Mouse (Mus musculus): ENCODE measurements around the gene Rpusd2. TPM values are rescaled to one million over a fixed set of nuclear protein-coding genes. Genes with fewer than 3 reads are reported as not detected.

Rpusd2 gene
- polyA plus RNA-seq, 1 experiment from 2014 or later, result 6.6 TPM

DNA sequence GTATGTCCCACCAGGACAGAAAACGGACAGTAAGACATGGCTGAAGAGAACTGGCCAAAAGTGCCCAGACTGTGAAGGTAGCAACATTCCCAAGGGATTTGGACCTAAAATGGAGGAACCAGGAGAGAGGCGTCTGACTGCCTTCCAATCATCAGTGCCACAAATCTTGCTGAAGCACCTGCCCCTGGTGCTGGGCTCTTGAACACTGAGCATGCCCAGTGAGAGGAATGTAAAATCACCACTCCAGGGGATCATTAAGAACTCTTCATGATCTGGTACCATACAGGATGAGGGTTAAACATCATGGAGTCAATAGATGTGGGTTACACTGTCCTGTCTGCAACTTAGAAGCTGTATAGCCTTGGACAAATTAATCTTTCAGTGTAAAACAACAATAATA, 10.6 kb downstream of the Rpusd2 start:
- Histone ChIP-seq H3K4me2 (replicated peaks) (no peak overlapping the region), H3K27me3 (replicated peaks) (no peaks in the 10 kb centered on the region), H3K36me3 (0 out of 2 replicates have a peak, but pooled peaks cover 1% of the 10 kb centered on the region), H3K4me3 (no peak overlapping the region), H3K9ac (no peak overlapping the region), H3K4me1 (peaks cover 10% of the 10 kb centered on the region), H3K27ac (no peak overlapping the region), H3K9me3 (no peaks in the 10 kb centered on the region)
- 65% methylated on average over 2 of the region's 2 CpGs for WGBS
- no peak for ATAC-seq (ENCODE audit: low FRiP score, low read depth)

DNA sequence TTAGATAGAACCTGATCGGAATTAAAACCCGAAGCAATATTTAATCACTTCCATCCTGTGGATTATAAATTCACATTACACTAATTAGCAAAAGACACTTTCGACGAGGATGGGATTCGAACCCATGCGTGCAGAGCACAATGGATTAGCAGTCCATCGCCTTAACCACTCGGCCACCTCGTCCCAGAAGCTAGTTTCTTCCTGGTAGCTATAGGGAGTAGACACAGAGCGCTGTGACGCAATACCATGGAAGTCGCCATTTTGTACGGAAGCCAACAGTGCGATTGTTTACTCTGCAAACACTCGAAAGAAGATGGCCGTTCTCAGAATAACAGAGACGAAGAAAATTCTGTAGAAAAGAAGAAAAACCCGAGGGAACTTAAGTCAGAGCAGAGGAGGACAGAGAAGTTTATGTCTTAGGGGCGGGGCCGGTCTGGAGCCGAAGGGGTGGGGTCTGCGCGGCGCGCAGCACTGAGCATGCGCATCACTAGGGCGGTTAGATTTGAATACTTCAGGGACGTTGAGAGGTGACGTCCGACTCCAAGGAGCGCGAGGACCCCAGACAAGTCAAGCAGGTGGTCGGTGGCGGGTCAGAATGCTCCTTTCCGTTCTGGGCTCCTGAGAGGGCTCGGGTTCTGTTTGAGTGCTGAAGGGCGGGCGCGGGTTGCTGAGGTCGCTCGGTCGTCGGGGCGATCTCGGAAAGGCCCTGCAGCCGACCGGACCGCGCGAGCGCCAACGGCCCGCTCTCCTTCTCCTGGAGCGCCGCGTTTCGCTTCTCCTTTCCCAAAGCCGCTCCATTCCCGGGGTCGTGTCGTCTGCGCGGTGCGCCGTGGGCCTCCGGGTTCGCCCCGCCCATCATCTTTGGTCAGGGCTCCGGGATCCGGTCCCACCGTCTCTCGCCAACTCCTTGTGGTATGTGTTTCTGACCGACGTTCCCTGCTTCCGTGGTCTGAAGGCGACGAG, 12.3 kb downstream of the Rpusd2 start, which contains the start of gene Knl1:
Gene Knl1, plus strand, starts transcription at position 471 of the 963 bp plus-strand sequence.
- Histone ChIP-seq H3K9ac (peak within 1 kb of the TSS; percentile 57), H3K9me3 (no peaks in the 10 kb centered on the region), H3K4me3 (peak within 1 kb of the TSS; percentile 72), H3K36me3 (no peaks in the 10 kb centered on the region), H3K27ac (no peak within 1 kb of the TSS; the same call in 1 of the 2 replicates), H3K4me1 (peaks cover 10% of the 10 kb centered on the region), H3K4me2 (replicated peaks) (peak within 1 kb of the TSS; percentile 75), H3K27me3 (replicated peaks) (no peaks in the 10 kb centered on the region)
- ATAC-seq (ENCODE audit: low FRiP score, low read depth), result peak; percentile 96
- under 1% methylated on average over 77 of the region's 77 CpGs for WGBS

- Histone ChIP-seq H3K4me2 (replicated peaks) (peak overlapping the region; percentile 75), H3K4me3 (peak overlapping the region; percentile 72), H3K36me3 (no peaks in the 10 kb centered on the region), H3K27me3 (replicated peaks) (no peaks in the 10 kb centered on the region), H3K27ac (no peak overlapping the region), H3K9ac (peak overlapping the region; percentile 57), H3K4me1 (peaks cover 10% of the 10 kb centered on the region), H3K9me3 (no peaks in the 10 kb centered on the region)
- no peak for ATAC-seq (ENCODE audit: low FRiP score, low read depth)
- WGBS, result 13% methylated on average over 4 of the region's 4 CpGs
Measured at GRCm38 (mm10) chr2:119047849-119048248, 13.3 kb downstream of the Rpusd2 start.

DNA sequence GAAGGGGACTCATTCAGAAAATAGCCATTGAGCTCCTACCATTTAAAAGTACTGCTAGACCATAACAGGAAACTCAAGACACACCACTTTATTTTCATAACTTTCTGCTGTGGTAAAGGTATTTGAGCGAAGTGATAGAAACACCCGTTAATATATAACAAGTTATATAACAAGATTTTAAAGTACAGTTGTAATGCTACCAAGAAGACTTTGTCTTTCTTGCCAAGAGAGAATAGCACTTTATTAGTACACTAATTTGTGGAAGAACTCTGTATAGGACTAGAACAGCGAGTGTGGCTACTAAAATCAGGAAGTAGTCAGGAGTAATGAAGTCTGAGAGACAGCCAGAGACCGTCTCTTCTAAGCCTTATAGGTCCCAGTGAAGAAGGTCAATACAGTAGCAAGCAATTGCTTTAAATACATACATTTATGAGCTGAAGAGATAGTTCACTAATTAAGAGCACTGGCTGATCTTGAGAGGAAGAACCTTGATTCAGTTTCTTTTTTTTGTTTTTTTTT, 15.6 kb downstream of the Rpusd2 start:
- Histone ChIP-seq H3K9ac (no peak overlapping the region), H3K9me3 (no peaks in the 10 kb centered on the region), H3K27me3 (replicated peaks) (no peaks in the 10 kb centered on the region), H3K27ac (no peak overlapping the region), H3K36me3 (no peaks in the 10 kb centered on the region), H3K4me3 (no peak overlapping the region), H3K4me2 (replicated peaks) (no peak overlapping the region), H3K4me1 (peaks cover 10% of the 10 kb centered on the region)
- ATAC-seq (ENCODE audit: low FRiP score, low read depth), result no peak
- WGBS, result 94% methylated on average over 4 of the region's 4 CpGs

GRCm38 (mm10) chr2:119060139-119060538, 25.5 kb downstream of the Rpusd2 start:
- ATAC-seq (ENCODE audit: low FRiP score, low read depth), result no peak
- 94% methylated on average over 2 of the region's 2 CpGs for WGBS
- H3K27me3 ChIP-seq (replicated peaks), result no peaks in the 10 kb centered on the region
- no peak overlapping the region for H3K27ac ChIP-seq
- no peaks in the 10 kb centered on the region; the same call in 1 of the 2 replicates for H3K36me3 ChIP-seq
- no peak overlapping the region for H3K9ac ChIP-seq
- H3K4me3 ChIP-seq, result no peak overlapping the region
- H3K9me3 ChIP-seq, result no peaks in the 10 kb centered on the region
- no peak overlapping the region for H3K4me2 ChIP-seq (replicated peaks)
- H3K4me1 ChIP-seq, result no peaks in the 10 kb centered on the region

GRCm38 (mm10) chr2:119072397-119072796, 37.8 kb downstream of the Rpusd2 start:
- no peak for ATAC-seq (ENCODE audit: low FRiP score, low read depth)
- Histone ChIP-seq H3K9me3 (no peaks in the 10 kb centered on the region), H3K4me1 (no peaks in the 10 kb centered on the region), H3K4me2 (replicated peaks) (no peak overlapping the region), H3K27me3 (replicated peaks) (no peaks in the 10 kb centered on the region), H3K9ac (no peak overlapping the region), H3K27ac (no peak overlapping the region), H3K36me3 (peaks cover 6% of the 10 kb centered on the region; the same call in 1 of the 2 replicates), H3K4me3 (no peak overlapping the region)
- 98% methylated on average over 4 of the region's 4 CpGs for WGBS

- no peak for ATAC-seq (ENCODE audit: low FRiP score, low read depth)
- no peak overlapping the region for H3K4me2 ChIP-seq (replicated peaks)
- no peaks in the 10 kb centered on the region for H3K9me3 ChIP-seq
- no peaks in the 10 kb centered on the region for H3K27me3 ChIP-seq (replicated peaks)
- H3K4me1 ChIP-seq, result no peaks in the 10 kb centered on the region
- 93% methylated on average over 2 of the region's 2 CpGs for WGBS
- H3K36me3 ChIP-seq, result peaks cover 7% of the 10 kb centered on the region; the same call in 1 of the 2 replicates
- no peak overlapping the region for H3K4me3 ChIP-seq
- no peak overlapping the region for H3K9ac ChIP-seq
- H3K27ac ChIP-seq, result no peak overlapping the region
Measured at GRCm38 (mm10) chr2:119086156-119086555, 51.6 kb downstream of the Rpusd2 start.

Other genes starting within 250 kb of the Rpusd2 start
- gene Knstrn, start 220.8 kb upstream of the Rpusd2 start, polyA plus RNA-seq (2016; fragmentation: Nextera tagmentation; extraction: Ambion mirVana), result 90.3 and 93.5 TPM in 2 replicates
- gene Ivd, start 172.8 kb upstream of the Rpusd2 start, polyA plus RNA-seq (2016; fragmentation: Nextera tagmentation; extraction: Ambion mirVana), result 54.1 and 58.5 TPM in 2 replicates
- 8.1 and 8.6 TPM in 2 replicates for gene Bahd1, start 134.4 kb upstream of the Rpusd2 start, polyA plus RNA-seq (2016; fragmentation: Nextera tagmentation; extraction: Ambion mirVana)
- 18.3 and 18.4 TPM in 2 replicates for gene Chst14, start 108.3 kb upstream of the Rpusd2 start, polyA plus RNA-seq (2016; fragmentation: Nextera tagmentation; extraction: Ambion mirVana)
- gene Ccdc32, start 5.4 kb upstream of the Rpusd2 start, polyA plus RNA-seq (2016; fragmentation: Nextera tagmentation; extraction: Ambion mirVana), result 28.0 and 28.8 TPM in 2 replicates
- gene Knl1, start 12.3 kb downstream of the Rpusd2 start, polyA plus RNA-seq (2016; fragmentation: Nextera tagmentation; extraction: Ambion mirVana), result 37.6 and 38.1 TPM in 2 replicates
- gene Rad51, start 78.0 kb downstream of the Rpusd2 start, polyA plus RNA-seq (2016; fragmentation: Nextera tagmentation; extraction: Ambion mirVana), result 31.9 and 34.0 TPM in 2 replicates
- gene Rmdn3, start 122.2 kb downstream of the Rpusd2 start, polyA plus RNA-seq (2016; fragmentation: Nextera tagmentation; extraction: Ambion mirVana), result 43.1 TPM in 2 replicates
- 3.5 TPM in 2 replicates for gene Gchfr, start 133.0 kb downstream of the Rpusd2 start, polyA plus RNA-seq (2016; fragmentation: Nextera tagmentation; extraction: Ambion mirVana)
- gene Gm14137, start 139.7 kb downstream of the Rpusd2 start, polyA plus RNA-seq (2016; fragmentation: Nextera tagmentation; extraction: Ambion mirVana), result 0.86 and 0.91 TPM in 2 replicates
- gene Zfyve19, start 173.8 kb downstream of the Rpusd2 start, polyA plus RNA-seq (2016; fragmentation: Nextera tagmentation; extraction: Ambion mirVana), result 46.5 and 49.3 TPM in 2 replicates
- 24.9 and 27.2 TPM in 2 replicates for gene Dnajc17, start 174.0 kb downstream of the Rpusd2 start, polyA plus RNA-seq (2016; fragmentation: Nextera tagmentation; extraction: Ambion mirVana)
- not detected in 2 replicates for gene Ppp1r14d, start 195.1 kb downstream of the Rpusd2 start, polyA plus RNA-seq (2016; fragmentation: Nextera tagmentation; extraction: Ambion mirVana)
- gene Spint1, start 202.6 kb downstream of the Rpusd2 start, polyA plus RNA-seq (2016; fragmentation: Nextera tagmentation; extraction: Ambion mirVana), result 1.2 and 1.7 TPM in 2 replicates
- gene Rhov, start 236.5 kb downstream of the Rpusd2 start, polyA plus RNA-seq (2016; fragmentation: Nextera tagmentation; extraction: Ambion mirVana), result 8.4 and 9.3 TPM in 2 replicates

All from neural tube, embryonic 12.5 days (tissue).